Mouse (Mus musculus) cerebellum, adult 2 months (tissue): Measurements from ENCODE around the gene P2rx4.

ENCODE experiments used
- CTCF ChIP-seq: fragments of 200-500 bp; IDR thresholded peaks from 2 replicates; pipeline ENCODE4 v1.5.1; 2011; ENCODE audit warnings: low read depth, mild to moderate bottlenecking, control low read depth, low read length, moderate library complexity, borderline replicate concordance; ENCODE audit not compliant: insufficient read depth
- POLR2A ChIP-seq: fragments of 200-500 bp; IDR thresholded peaks from 2 replicates; pipeline ENCODE4 v1.6.1; 2011; ENCODE audit warnings: low read length, control low read depth, borderline replicate concordance; ENCODE audit not compliant: insufficient read depth

DNA sequence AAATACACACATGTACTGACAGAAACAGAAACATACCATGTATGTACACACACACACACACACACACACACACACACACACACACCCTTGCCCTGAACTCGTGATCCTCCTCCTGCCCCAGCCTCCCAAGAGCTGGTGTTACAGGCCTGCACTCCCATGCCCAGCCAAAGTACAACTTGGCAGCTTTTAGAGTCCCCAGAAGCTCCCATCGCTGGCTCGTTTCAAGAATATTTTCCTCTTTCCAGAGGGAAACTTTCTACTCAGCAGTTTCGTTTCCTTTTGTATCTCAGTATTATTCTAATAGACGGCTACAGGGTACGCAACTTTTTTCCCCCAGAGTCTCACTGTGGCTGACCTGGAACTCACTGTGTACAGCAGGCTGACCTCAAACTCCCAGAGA lies 5.2 kb upstream of the P2rx4 start:
- TF ChIP-seq POLR2A (no peak), CTCF (no peak)
